Mouse (Mus musculus) liver, embryonic 16.5 days (tissue): ENCODE data around the gene Slc25a10. TPM values are rescaled to one million over a fixed set of nuclear protein-coding genes. Genes with fewer than 3 reads are reported as not detected.

ENCODE experiments used
- polyA plus RNA-seq: library from polyadenylated mRNA; unstranded; fragments of >200 nt; fragmentation: Nextera tagmentation; extraction: Ambion mirVana; gene quantifications from 2 replicates; pipeline ENCODE4 v1.2.1, GENCODE M21; 2015

Gene Slc25a10
- polyA plus RNA-seq, 1 experiment from 2014 or later: 38.9 TPM

Other genes with a start within 250 kb of the Slc25a10 start
- 531 and 545 TPM in 2 replicates for gene Actg1, start 143.3 kb upstream of the Slc25a10 start, polyA plus RNA-seq
- gene Fscn2, start 130.3 kb upstream of the Slc25a10 start, polyA plus RNA-seq: not detected in 2 replicates
- gene Faap100, start 113.1 kb upstream of the Slc25a10 start, polyA plus RNA-seq: 6.0 and 6.5 TPM in 2 replicates
- gene Nploc4, start 54.1 kb upstream of the Slc25a10 start, polyA plus RNA-seq: 18.5 and 19.0 TPM in 2 replicates
- not detected in 2 replicates for gene Tspan10, start 49.2 kb upstream of the Slc25a10 start, polyA plus RNA-seq
- 0.09 and 0.13 TPM in 2 replicates for gene Pde6g, start 38.3 kb upstream of the Slc25a10 start, polyA plus RNA-seq
- 9.1 and 9.3 TPM in 2 replicates for gene Oxld1, start 33.8 kb upstream of the Slc25a10 start, polyA plus RNA-seq
- 15.0 and 15.2 TPM in 2 replicates for gene Ccdc137, start 33.7 kb upstream of the Slc25a10 start, polyA plus RNA-seq
- 12.4 and 12.5 TPM in 2 replicates for gene Arl16, start 24.2 kb upstream of the Slc25a10 start, polyA plus RNA-seq
- gene Mrpl12, start 7.2 kb upstream of the Slc25a10 start, polyA plus RNA-seq: 81.5 and 83.1 TPM in 2 replicates
- 18.7 and 20.7 TPM in 2 replicates for gene Gcgr, start 38.9 kb downstream of the Slc25a10 start, polyA plus RNA-seq
- 38.5 and 39.1 TPM in 2 replicates for gene Mcrip1, start 57.9 kb downstream of the Slc25a10 start, polyA plus RNA-seq
- gene Ppp1r27, start 59.3 kb downstream of the Slc25a10 start, polyA plus RNA-seq: 0.20 and 1.2 TPM in 2 replicates
- 793 and 897 TPM in 2 replicates for gene P4hb, start 81.4 kb downstream of the Slc25a10 start, polyA plus RNA-seq
- 201 and 205 TPM in 2 replicates for gene Arhgdia, start 89.8 kb downstream of the Slc25a10 start, polyA plus RNA-seq
- gene Alyref, start 106.5 kb downstream of the Slc25a10 start, polyA plus RNA-seq: 52.4 and 87.2 TPM in 2 replicates
- 66.8 and 67.8 TPM in 2 replicates for gene Anapc11, start 106.6 kb downstream of the Slc25a10 start, polyA plus RNA-seq
- gene Npb, start 116.6 kb downstream of the Slc25a10 start, polyA plus RNA-seq: 16.2 and 16.4 TPM in 2 replicates
- 158 and 184 TPM in 2 replicates for gene Pcyt2, start 126.1 kb downstream of the Slc25a10 start, polyA plus RNA-seq
- gene Sirt7, start 133.4 kb downstream of the Slc25a10 start, polyA plus RNA-seq: 27.3 and 28.0 TPM in 2 replicates
- 29.4 and 30.9 TPM in 2 replicates for gene Mafg, start 141.8 kb downstream of the Slc25a10 start, polyA plus RNA-seq
- gene Pycr1, start 151.9 kb downstream of the Slc25a10 start, polyA plus RNA-seq: 4.8 and 5.1 TPM in 2 replicates
- gene Myadml2, start 156.3 kb downstream of the Slc25a10 start, polyA plus RNA-seq: 0.58 and 0.61 TPM in 2 replicates
- gene Notum, start 169.3 kb downstream of the Slc25a10 start, polyA plus RNA-seq: 0.15 and 0.20 TPM in 2 replicates
- gene Aspscr1, start 181.1 kb downstream of the Slc25a10 start, polyA plus RNA-seq: 44.6 and 44.7 TPM in 2 replicates
- gene Cenpx, start 221.9 kb downstream of the Slc25a10 start, polyA plus RNA-seq: 78.1 and 87.1 TPM in 2 replicates
- gene Lrrc45, start 222.1 kb downstream of the Slc25a10 start, polyA plus RNA-seq: 9.0 and 9.7 TPM in 2 replicates
- 0.77 and 0.80 TPM in 2 replicates for gene Rac3, start 229.6 kb downstream of the Slc25a10 start, polyA plus RNA-seq
- 23.4 and 27.9 TPM in 2 replicates for gene Dcxr, start 235.4 kb downstream of the Slc25a10 start, polyA plus RNA-seq
- 0.31 TPM in 1 of 2 replicates, not detected in the other for gene Cbr2, start 240.3 kb downstream of the Slc25a10 start, polyA plus RNA-seq